In genomic region chr12:79715506-79716345, GRCm38 (mm10) we compare ENCODE assay signal across 8 mouse cellular contexts.
DNase-seq lines count a peak whose midpoint lies in the region; ATAC-seq and TF ChIP-seq lines count a peak whose summit lies in the region.

No protein-coding gene starts in this region.

- no peak for ATAC-seq in intestine, embryonic 14.5 days (replicated peaks; ENCODE audit: low FRiP score, low TSS enrichment, low read depth)
- ATAC-seq in midbrain, embryonic 14.5 days (ENCODE audit: low FRiP score, low TSS enrichment): no peak
- ATAC-seq in activated CD4-positive, CD25-positive, alpha-beta regulatory T cell, adult 4 months: no peak
- no peak for ATAC-seq in heart, embryonic 11.5 days (replicated peaks; ENCODE audit: insufficient number of reproducible peaks, low FRiP score, low TSS enrichment)

- H3K4me1 ChIP-seq in intestine, embryonic 14.5 days (replicated peaks; ENCODE audit: control insufficient read depth, insufficient read depth, low read length): peaks cover 25% of the 10 kb centered on the region
- peaks cover 20% of the 10 kb centered on the region for H3K4me1 ChIP-seq in midbrain, embryonic 14.5 days (ENCODE audit: control insufficient read depth, insufficient read depth, low read length)
- peaks cover 11% of the 10 kb centered on the region for H3K4me1 ChIP-seq in heart, embryonic 11.5 days (ENCODE audit: control insufficient read depth, insufficient read depth, low read length)

- H3K4me2 ChIP-seq in intestine, embryonic 14.5 days (ENCODE audit: low read length): peak overlapping the region; percentile 26; the same call in 1 of the 2 replicates
- 0 out of 2 replicates have a peak overlapping the region, but pooled peaks have one; percentile 5 for H3K4me2 ChIP-seq in midbrain, embryonic 14.5 days (ENCODE audit: low read length)
- H3K4me2 ChIP-seq in heart, embryonic 11.5 days: no peak overlapping the region

- DNase-seq in gastrocnemius, adult 2 months: no peak
- DNase-seq in gastrocnemius, postnatal 14 days: no peak
- DNase-seq in embryo, embryonic 11 days: peak; percentile 69
- DNase-seq in intestine, embryonic 14.5 days (ENCODE audit: low spot score): peak; percentile 53
- DNase-seq in midbrain, embryonic 14.5 days: peak; percentile 54
- no peak for DNase-seq in spleen, postnatal 14 days (ENCODE audit: low spot score in 2 of 2)

- no peaks in the 10 kb centered on the region for H3K9me3 ChIP-seq in intestine, embryonic 14.5 days (ENCODE audit: control insufficient read depth, low read length)
- no peaks in the 10 kb centered on the region for H3K9me3 ChIP-seq in midbrain, embryonic 14.5 days (ENCODE audit: control insufficient read depth, low read length)
- H3K9me3 ChIP-seq in heart, embryonic 11.5 days (replicated peaks; ENCODE audit: control insufficient read depth, low read length): no peaks in the 10 kb centered on the region

- intact Hi-C loops in gastrocnemius, adult 2 months (cut with DNase I): no loop called here
- intact Hi-C loops in gastrocnemius, postnatal 14 days (cut with DNase I; ENCODE audit: low total_unique reads): no loop called here

- no peaks in the 10 kb centered on the region for H3K27me3 ChIP-seq in intestine, embryonic 14.5 days (replicated peaks; ENCODE audit: control insufficient read depth, insufficient read depth, low read length)
- H3K27me3 ChIP-seq in midbrain, embryonic 14.5 days (ENCODE audit: control insufficient read depth, insufficient read depth, low read length): no peaks in the 10 kb centered on the region; the same call in 1 of the 2 replicates
- H3K27me3 ChIP-seq in heart, embryonic 11.5 days (ENCODE audit: control insufficient read depth, insufficient read depth, low read length): no peaks in the 10 kb centered on the region

- H3K27ac ChIP-seq in gastrocnemius, adult 2 months: peak overlapping the region; percentile 43; the same call in 1 of the 2 replicates
- H3K27ac ChIP-seq in intestine, embryonic 14.5 days (ENCODE audit: low read depth): peak overlapping the region; percentile 47; the same call in 1 of the 2 replicates
- H3K27ac ChIP-seq in midbrain, embryonic 14.5 days (replicated peaks; ENCODE audit: low read depth, low read length): peak overlapping the region; percentile 63
- no peak overlapping the region for H3K27ac ChIP-seq in heart, embryonic 11.5 days (ENCODE audit: low read depth, low read length)

- 36% methylated on average over 12 of the region's 12 CpGs for WGBS in intestine, embryonic 14.5 days
- 14% methylated on average over 12 of the region's 12 CpGs for WGBS in midbrain, embryonic 14.5 days
- 56% methylated on average over 12 of the region's 12 CpGs for WGBS in heart, embryonic 11.5 days (ENCODE audit: insufficient replicate concordance)

- no peaks in the 10 kb centered on the region for H3K36me3 ChIP-seq in intestine, embryonic 14.5 days (ENCODE audit: control insufficient read depth, insufficient read depth, low read length)
- H3K36me3 ChIP-seq in midbrain, embryonic 14.5 days (ENCODE audit: control insufficient read depth, insufficient read depth, low read length): no peaks in the 10 kb centered on the region
- H3K36me3 ChIP-seq in heart, embryonic 11.5 days (ENCODE audit: control insufficient read depth, insufficient read depth, low read length): no peaks in the 10 kb centered on the region

- no peak overlapping the region for H3K4me3 ChIP-seq in gastrocnemius, adult 2 months
- H3K4me3 ChIP-seq in intestine, embryonic 14.5 days (ENCODE audit: low read depth, low read length): no peak overlapping the region
- H3K4me3 ChIP-seq in midbrain, embryonic 14.5 days (replicated peaks; ENCODE audit: low read depth, low read length): no peak overlapping the region
- no peak overlapping the region for H3K4me3 ChIP-seq in heart, embryonic 11.5 days (ENCODE audit: low read depth, low read length)

- no peak for TF ChIP-seq CTCF in gastrocnemius, adult 2 months (IDR thresholded peaks at IDR 0.05)

- 0 out of 2 replicates have a peak overlapping the region, but pooled peaks have one; percentile 10 for H3K9ac ChIP-seq in intestine, embryonic 14.5 days (ENCODE audit: low read length)
- peak overlapping the region; percentile 14; the same call in 1 of the 2 replicates for H3K9ac ChIP-seq in midbrain, embryonic 14.5 days (replicated peaks; ENCODE audit: low read length)
- H3K9ac ChIP-seq in heart, embryonic 11.5 days (ENCODE audit: low read depth, low read length): no peak overlapping the region

Comparison
In these comparisons a context has a peak if more than half of its experiments do, and no peak if none do; other contexts are left out.
1. DNase-seq: peak in embryo, embryonic 11 days (single experiment), intestine, embryonic 14.5 days (single experiment) and midbrain, embryonic 14.5 days (single experiment); none in gastrocnemius, adult 2 months (single experiment), gastrocnemius, postnatal 14 days (single experiment) and spleen, postnatal 14 days (0 of 2).